Mouse (Mus musculus): Measurements from ENCODE around the gene Ubtd1. TPM values are rescaled to one million over a fixed set of nuclear protein-coding genes. Genes with fewer than 3 reads are reported as not detected.

Gene Ubtd1
- polyA plus RNA-seq (2012; ENCODE audit: insufficient read depth, low replicate concordance), result 23.1 and 46.7 TPM in 2 replicates

- TF ChIP-seq FLI1 (IDR thresholded peaks at IDR 0.05; ENCODE audit: low read length) (no peak), GATA1 (IDR thresholded peaks at IDR 0.05; ENCODE audit: borderline replicate concordance, low read length) (no peak)
Measured at GRCm38 (mm10) chr19:41981595-41981927, at the start of gene Ubtd1. Ubtd1 (plus strand) TSS chr19:41981763.

GRCm38 (mm10) chr19:41932686-41933085, 48.9 kb upstream of the Ubtd1 start:
- no peaks in the 10 kb centered on the region for H3K9me3 ChIP-seq
- H3K27me3 ChIP-seq (replicated peaks), result no peaks in the 10 kb centered on the region
- H3K4me3 ChIP-seq (replicated peaks), result peak overlapping the region; percentile 96
- no peak for TF ChIP-seq GATA1 (IDR thresholded peaks at IDR 0.05; ENCODE audit: borderline replicate concordance, low read length)
- TF ChIP-seq FLI1 (IDR thresholded peaks at IDR 0.05; ENCODE audit: low read length), result no peak
- peaks cover 49% of the 10 kb centered on the region for H3K4me1 ChIP-seq
- H3K36me3 ChIP-seq (replicated peaks; ENCODE audit: low read length), result peaks cover 54% of the 10 kb centered on the region

More at GRCm38 (mm10) chr19:41981595-41981927, at the start of gene Ubtd1:
- Histone ChIP-seq H3K4me3 (replicated peaks) (peak within 1 kb of the TSS; percentile 92), H3K4me1 (peaks cover 52% of the 10 kb centered on the region), H3K27me3 (replicated peaks) (peaks cover 14% of the 10 kb centered on the region), H3K9me3 (no peaks in the 10 kb centered on the region), H3K36me3 (replicated peaks; ENCODE audit: low read length) (peaks cover 28% of the 10 kb centered on the region)

- no peaks in the 10 kb centered on the region for H3K27me3 ChIP-seq (replicated peaks)
- TF ChIP-seq GATA1 (IDR thresholded peaks at IDR 0.05; ENCODE audit: borderline replicate concordance, low read length) (no peak), FLI1 (IDR thresholded peaks at IDR 0.05; ENCODE audit: low read length) (no peak)
- no peaks in the 10 kb centered on the region for H3K9me3 ChIP-seq
- H3K4me1 ChIP-seq, result peaks cover 52% of the 10 kb centered on the region
- peaks cover 54% of the 10 kb centered on the region for H3K36me3 ChIP-seq (replicated peaks; ENCODE audit: low read length)
- H3K4me3 ChIP-seq (replicated peaks), result peak within 1 kb of the TSS; percentile 96
Measured at GRCm38 (mm10) chr19:41933179-41934086, 48.1 kb upstream of the Ubtd1 start, which contains the start of the genes Exosc1 and Zdhhc16. Exosc1 (minus strand) TSS chr19:41933423. Zdhhc16 (plus strand) TSS chr19:41933480.

- Histone ChIP-seq H3K27me3 (replicated peaks) (no peaks in the 10 kb centered on the region), H3K9me3 (no peaks in the 10 kb centered on the region), H3K4me3 (replicated peaks) (peak overlapping the region; percentile 96), H3K4me1 (peaks cover 52% of the 10 kb centered on the region), H3K36me3 (replicated peaks; ENCODE audit: low read length) (peaks cover 52% of the 10 kb centered on the region)
- TF ChIP-seq FLI1 (IDR thresholded peaks at IDR 0.05; ENCODE audit: low read length), result no peak
- TF ChIP-seq GATA1 (IDR thresholded peaks at IDR 0.05; ENCODE audit: borderline replicate concordance, low read length), result no peak
Measured at GRCm38 (mm10) chr19:41934124-41934523, 47.4 kb upstream of the Ubtd1 start.

GRCm38 (mm10) chr19:41935921-41936320, 45.6 kb upstream of the Ubtd1 start:
- no peaks in the 10 kb centered on the region for H3K9me3 ChIP-seq
- H3K27me3 ChIP-seq (replicated peaks), result no peaks in the 10 kb centered on the region
- peaks cover 44% of the 10 kb centered on the region for H3K4me1 ChIP-seq
- peaks cover 56% of the 10 kb centered on the region for H3K36me3 ChIP-seq (replicated peaks; ENCODE audit: low read length)
- TF ChIP-seq FLI1 (IDR thresholded peaks at IDR 0.05; ENCODE audit: low read length) (no peak), GATA1 (IDR thresholded peaks at IDR 0.05; ENCODE audit: borderline replicate concordance, low read length) (no peak)
- H3K4me3 ChIP-seq (replicated peaks), result no peak overlapping the region

GRCm38 (mm10) chr19:41938539-41938938, 43.0 kb upstream of the Ubtd1 start:
- no peaks in the 10 kb centered on the region for H3K27me3 ChIP-seq (replicated peaks)
- TF ChIP-seq GATA1 (IDR thresholded peaks at IDR 0.05; ENCODE audit: borderline replicate concordance, low read length), result no peak
- TF ChIP-seq FLI1 (IDR thresholded peaks at IDR 0.05; ENCODE audit: low read length), result no peak
- peaks cover 78% of the 10 kb centered on the region for H3K36me3 ChIP-seq (replicated peaks; ENCODE audit: low read length)
- no peaks in the 10 kb centered on the region for H3K9me3 ChIP-seq
- H3K4me3 ChIP-seq (replicated peaks), result no peak overlapping the region
- H3K4me1 ChIP-seq, result peaks cover 27% of the 10 kb centered on the region

GRCm38 (mm10) chr19:41943841-41944240, 37.7 kb upstream of the Ubtd1 start:
- H3K27me3 ChIP-seq (replicated peaks), result no peaks in the 10 kb centered on the region
- TF ChIP-seq FLI1 (IDR thresholded peaks at IDR 0.05; ENCODE audit: low read length) (no peak), GATA1 (IDR thresholded peaks at IDR 0.05; ENCODE audit: borderline replicate concordance, low read length) (no peak)
- H3K9me3 ChIP-seq, result no peaks in the 10 kb centered on the region
- H3K4me3 ChIP-seq (replicated peaks), result no peak overlapping the region
- peaks cover 21% of the 10 kb centered on the region for H3K4me1 ChIP-seq
- peaks cover 97% of the 10 kb centered on the region for H3K36me3 ChIP-seq (replicated peaks; ENCODE audit: low read length)

GRCm38 (mm10) chr19:41952287-41952686, 29.3 kb upstream of the Ubtd1 start:
- TF ChIP-seq GATA1 (IDR thresholded peaks at IDR 0.05; ENCODE audit: borderline replicate concordance, low read length), result no peak
- TF ChIP-seq FLI1 (IDR thresholded peaks at IDR 0.05; ENCODE audit: low read length), result no peak
- Histone ChIP-seq H3K27me3 (replicated peaks) (no peaks in the 10 kb centered on the region), H3K4me3 (replicated peaks) (no peak overlapping the region), H3K36me3 (replicated peaks; ENCODE audit: low read length) (peaks cover 98% of the 10 kb centered on the region), H3K9me3 (no peaks in the 10 kb centered on the region), H3K4me1 (peaks cover 4% of the 10 kb centered on the region)

- H3K36me3 ChIP-seq (replicated peaks; ENCODE audit: low read length), result peaks cover 98% of the 10 kb centered on the region
- TF ChIP-seq FLI1 (IDR thresholded peaks at IDR 0.05; ENCODE audit: low read length) (no peak), GATA1 (IDR thresholded peaks at IDR 0.05; ENCODE audit: borderline replicate concordance, low read length) (no peak)
- no peak overlapping the region for H3K4me3 ChIP-seq (replicated peaks)
- H3K4me1 ChIP-seq, result peaks cover 6% of the 10 kb centered on the region
- H3K27me3 ChIP-seq (replicated peaks), result no peaks in the 10 kb centered on the region
- H3K9me3 ChIP-seq, result no peaks in the 10 kb centered on the region
Measured at GRCm38 (mm10) chr19:41953574-41953973, 28.0 kb upstream of the Ubtd1 start.

- Histone ChIP-seq H3K4me1 (peaks cover 11% of the 10 kb centered on the region), H3K36me3 (replicated peaks; ENCODE audit: low read length) (peaks cover 71% of the 10 kb centered on the region), H3K9me3 (no peaks in the 10 kb centered on the region), H3K4me3 (replicated peaks) (no peak overlapping the region), H3K27me3 (replicated peaks) (no peaks in the 10 kb centered on the region)
- no peak for TF ChIP-seq GATA1 (IDR thresholded peaks at IDR 0.05; ENCODE audit: borderline replicate concordance, low read length)
- no peak for TF ChIP-seq FLI1 (IDR thresholded peaks at IDR 0.05; ENCODE audit: low read length)
Measured at GRCm38 (mm10) chr19:41969618-41970017, 11.9 kb upstream of the Ubtd1 start.
